Mouse (Mus musculus): ENCODE measurements around the gene Rasgrp1.

DNA sequence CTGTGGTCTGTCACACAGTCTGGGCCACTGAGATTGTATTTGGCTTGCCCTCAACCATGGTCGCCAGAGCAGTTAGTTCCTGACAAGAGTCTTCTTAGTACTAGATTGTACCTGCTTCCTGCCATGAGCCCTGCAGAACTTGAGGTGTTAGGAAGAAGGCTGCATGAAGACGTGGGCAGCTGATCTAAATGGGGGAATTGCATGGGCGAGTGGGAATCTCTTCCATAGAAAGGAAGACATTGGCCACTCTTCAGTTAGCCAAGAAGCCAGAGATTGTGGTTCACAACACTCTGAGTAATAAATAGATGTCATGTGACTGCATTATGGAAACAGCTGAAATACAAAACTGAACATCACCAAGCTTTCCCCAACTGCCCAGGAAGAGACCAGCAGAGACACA lies 23.8 kb downstream of the Rasgrp1 start:
- TF ChIP-seq CTCF (IDR thresholded peaks at IDR 0.05; ENCODE audit: low read depth) (no peak), EP300 (IDR thresholded peaks at IDR 0.05; ENCODE audit: low read depth) (no peak)
